Mouse (Mus musculus): ENCODE measurements around the gene M1ap.

Gene M1ap

GRCm38 (mm10) chr6:83070311-83071219 is 123.9 kb downstream of the M1ap start:
- DNase-seq (ENCODE audit: low spot score in 2 of 2), result no peak

DNA sequence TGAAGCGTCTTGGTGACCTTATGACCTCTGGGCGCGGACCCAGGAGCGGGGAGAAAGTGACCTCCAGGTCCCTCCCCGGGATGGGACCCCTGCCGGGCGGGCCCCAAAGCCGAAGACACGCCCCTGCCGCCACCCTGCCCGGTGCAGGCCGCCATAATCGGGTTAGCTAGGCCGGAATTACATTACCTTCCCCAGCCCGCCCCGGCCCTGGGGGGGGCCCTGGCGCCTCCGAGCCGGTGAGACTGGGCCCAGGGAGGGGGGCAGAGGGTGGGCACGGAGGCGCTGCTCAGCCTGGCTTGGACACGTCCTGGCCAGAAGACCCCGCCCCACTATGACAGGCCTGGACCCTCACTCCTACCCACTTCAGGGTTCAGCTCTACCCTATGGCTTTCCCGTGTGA is 124.5 kb downstream of the M1ap start:
- no peak for DNase-seq (ENCODE audit: low spot score in 2 of 2)

DNA sequence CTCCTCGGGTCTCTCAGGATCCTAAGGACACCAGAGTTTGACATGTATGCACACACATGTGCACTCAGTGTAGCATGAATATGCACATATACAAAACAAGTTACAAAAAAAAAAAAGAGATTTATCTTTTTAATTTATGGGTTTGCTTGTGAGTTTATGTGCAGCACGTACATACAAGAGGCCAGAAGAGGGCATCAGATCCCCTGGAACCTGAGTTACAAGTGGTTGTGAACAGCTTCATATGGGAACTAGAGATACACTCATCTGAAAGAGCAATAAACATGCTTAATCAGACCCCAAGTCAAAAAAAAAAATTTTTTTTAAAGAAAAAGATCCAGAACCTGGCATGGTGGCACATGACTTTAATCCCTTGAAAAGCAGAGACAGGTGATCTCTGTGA is 128.3 kb downstream of the M1ap start:
- DNase-seq (ENCODE audit: low spot score in 2 of 2), result no peak

GRCm38 (mm10) chr6:83077630-83078323 is 131.1 kb downstream of the M1ap start, which contains the start of gene Pcgf1:
Gene Pcgf1 (plus strand): TSS chr6:83077869.
- no peak for DNase-seq (ENCODE audit: low spot score in 2 of 2)

- peak; percentile 99 for DNase-seq (ENCODE audit: low spot score in 2 of 2)
These were observed 131.7 kb downstream of the M1ap start for GRCm38 (mm10) chr6:83078324-83078858.

Data from cerebellum, postnatal 4 days (tissue).